Mouse (Mus musculus): ENCODE measurements around the gene Polr2a.

The Polr2a gene

GRCm38 (mm10) chr11:69784793-69785272, 26.4 kb upstream of the Polr2a start:
- peak; percentile 83 for DNase-seq (ENCODE audit: low read depth, low spot score)

- DNase-seq (ENCODE audit: low read depth, low spot score) = no peak
Measured at GRCm38 (mm10) chr11:69781828-69782227, 23.4 kb upstream of the Polr2a start.

- DNase-seq (ENCODE audit: low read depth, low spot score) = no peak
Measured at GRCm38 (mm10) chr11:69778985-69779384, 20.5 kb upstream of the Polr2a start.

GRCm38 (mm10) chr11:69778258-69778982, 20.0 kb upstream of the Polr2a start:
- DNase-seq (ENCODE audit: low read depth, low spot score) = no peak

- no peak for DNase-seq (ENCODE audit: low read depth, low spot score)
Measured at GRCm38 (mm10) chr11:69777504-69778257, 19.2 kb upstream of the Polr2a start.

GRCm38 (mm10) chr11:69776488-69776887, 18.1 kb upstream of the Polr2a start:
- no peak for DNase-seq (ENCODE audit: low read depth, low spot score)

- DNase-seq (ENCODE audit: low read depth, low spot score) = no peak
Measured at GRCm38 (mm10) chr11:69775716-69776115, 17.3 kb upstream of the Polr2a start.

- peak; percentile 77 for DNase-seq (ENCODE audit: low read depth, low spot score)
Measured at GRCm38 (mm10) chr11:69774961-69775360, 16.5 kb upstream of the Polr2a start.

- DNase-seq (ENCODE audit: low read depth, low spot score) = no peak
Measured at GRCm38 (mm10) chr11:69767625-69767909, 9.1 kb upstream of the Polr2a start.

- no peak for DNase-seq (ENCODE audit: low read depth, low spot score)
Measured at GRCm38 (mm10) chr11:69766872-69767624, 8.6 kb upstream of the Polr2a start.

- DNase-seq (ENCODE audit: low read depth, low spot score) = peak; percentile 94
Measured at GRCm38 (mm10) chr11:69766126-69766609, 7.7 kb upstream of the Polr2a start.

- peak; percentile 68 for DNase-seq (ENCODE audit: low read depth, low spot score)
Measured at GRCm38 (mm10) chr11:69765221-69766125, 7.0 kb upstream of the Polr2a start, which contains the start of gene Zbtb4. Zbtb4 (plus strand) TSS chr11:69765912.

- peak; percentile 88 for DNase-seq (ENCODE audit: low read depth, low spot score)
Measured at GRCm38 (mm10) chr11:69763551-69763950, 5.1 kb upstream of the Polr2a start.

GRCm38 (mm10) chr11:69761868-69762267, 3.4 kb upstream of the Polr2a start, which contains the start of gene Slc35g3:
Slc35g3 (minus strand) TSS chr11:69761968.
- no peak for DNase-seq (ENCODE audit: low read depth, low spot score)

- no peak for DNase-seq (ENCODE audit: low read depth, low spot score)
Measured at GRCm38 (mm10) chr11:69760901-69761200, 2.4 kb upstream of the Polr2a start.

- no peak for DNase-seq (ENCODE audit: low read depth, low spot score)
Measured at GRCm38 (mm10) chr11:69760160-69760900, 1.9 kb upstream of the Polr2a start.

GRCm38 (mm10) chr11:69758971-69759721, 709 bp upstream of the Polr2a start:
- peak; percentile 97 for DNase-seq (ENCODE audit: low read depth, low spot score)

GRCm38 (mm10) chr11:69758090-69758456, 364 bp downstream of the Polr2a start:
- peak; percentile 96 for DNase-seq (ENCODE audit: low read depth, low spot score)

GRCm38 (mm10) chr11:69757303-69758089, 941 bp downstream of the Polr2a start:
- no peak for DNase-seq (ENCODE audit: low read depth, low spot score)
